Mouse (Mus musculus): Measurements from ENCODE around the gene Nppb. TPM values are rescaled to one million over a fixed set of nuclear protein-coding genes. Genes with fewer than 3 reads are reported as not detected.

Gene Nppb
- not detected for total RNA-seq (2021)
- long read RNA-seq, experiment 1, result 0 reads
- long read RNA-seq, experiment 2, result 0 reads

DNA sequence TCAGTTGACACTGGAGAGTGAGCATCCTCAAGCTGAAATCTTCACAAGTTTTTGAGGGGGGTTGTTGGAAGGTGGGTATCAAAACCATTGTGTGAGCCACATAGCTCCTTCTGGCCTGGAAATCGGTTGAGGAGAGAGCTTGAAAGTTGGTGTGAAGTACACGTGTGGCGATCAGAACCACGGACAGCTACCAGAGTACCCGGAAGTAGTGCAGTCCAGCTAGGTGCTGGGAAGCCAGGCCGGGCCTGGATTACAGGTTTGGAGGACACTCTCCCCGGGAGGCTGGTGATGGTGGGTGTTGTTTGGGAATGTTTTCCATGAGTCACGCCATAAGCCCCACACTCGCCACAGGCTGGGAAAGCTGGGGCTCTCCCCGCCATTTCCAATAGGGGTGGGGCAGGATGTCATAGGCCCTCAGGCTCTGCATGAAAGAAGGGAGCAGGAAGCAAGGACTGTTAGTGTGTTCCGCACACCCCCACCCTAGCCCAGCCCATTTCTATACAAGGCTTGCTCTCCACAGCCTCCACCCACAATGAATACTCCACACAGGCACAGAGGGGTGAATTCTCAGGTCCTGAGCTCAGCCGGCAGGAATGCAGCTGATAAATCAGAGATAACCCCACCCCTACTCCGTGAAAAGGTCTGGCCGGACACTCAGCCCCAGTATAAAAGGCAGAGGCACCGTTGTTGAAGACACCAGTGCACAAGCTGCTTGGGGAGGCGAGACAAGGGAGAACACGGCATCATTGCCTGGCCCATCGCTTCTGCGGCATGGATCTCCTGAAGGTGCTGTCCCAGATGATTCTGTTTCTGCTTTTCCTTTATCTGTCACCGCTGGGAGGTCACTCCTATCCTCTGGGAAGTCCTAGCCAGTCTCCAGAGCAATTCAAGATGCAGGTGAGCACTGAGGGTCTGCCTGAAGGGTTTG, at the start of gene Nppb:
Gene Nppb, plus strand, starts transcription at position 584 of the 928 bp plus-strand sequence.
- intact Hi-C loops (cut with DNase I; ENCODE audit: low total_unique reads), result no loop called here
- peak; percentile 21 for DNase-seq

GRCm38 (mm10) chr4:147935904-147936303, 49.7 kb upstream of the Nppb start:
- intact Hi-C loops (cut with DNase I; ENCODE audit: low total_unique reads), result no loop called here
- DNase-seq, result no peak

- intact Hi-C loops (cut with DNase I; ENCODE audit: low total_unique reads), result no loop called here
- DNase-seq, result peak; percentile 90
Measured at GRCm38 (mm10) chr4:147936331-147936954, 49.1 kb upstream of the Nppb start, which contains the start of gene Plod1. Gene Plod1, minus strand, starts transcription at chr4:147936767.

GRCm38 (mm10) chr4:147937021-147937420, 48.6 kb upstream of the Nppb start:
- intact Hi-C loops (cut with DNase I; ENCODE audit: low total_unique reads), result no loop called here
- DNase-seq, result no peak

- intact Hi-C loops (cut with DNase I; ENCODE audit: low total_unique reads), result no loop called here
- no peak for DNase-seq
Measured at GRCm38 (mm10) chr4:147937486-147937885, 48.1 kb upstream of the Nppb start.

- peak; percentile 71 for DNase-seq
- intact Hi-C loops (cut with DNase I; ENCODE audit: low total_unique reads), result no loop called here
Measured at GRCm38 (mm10) chr4:147938148-147939096, 47.2 kb upstream of the Nppb start.

DNA sequence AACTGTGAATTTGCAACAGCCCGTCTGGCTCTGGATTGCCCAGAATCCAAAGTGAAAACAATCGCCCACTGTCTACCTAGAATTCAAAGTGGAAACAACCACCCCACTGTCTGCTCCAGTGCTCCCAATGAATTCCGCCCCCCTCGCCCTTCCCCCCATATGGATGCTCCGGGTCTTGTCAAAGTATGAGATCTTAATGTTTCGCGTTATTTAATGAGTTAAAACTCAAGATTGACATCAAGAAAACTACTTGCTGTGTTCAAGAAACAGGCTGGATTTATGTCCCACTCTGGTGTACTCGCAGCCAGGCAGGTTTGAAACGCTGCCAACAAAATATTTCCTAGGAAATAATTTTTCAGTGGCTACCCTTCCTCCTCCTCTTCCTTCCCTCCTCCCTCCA, 45.5 kb upstream of the Nppb start:
- DNase-seq, result no peak
- intact Hi-C loops (cut with DNase I; ENCODE audit: low total_unique reads), result loop anchor here (2.0 kb wide), 1 partner anchor 73 kb away; no protein-coding TSS in a partner anchor

GRCm38 (mm10) chr4:147940576-147941044, 45.0 kb upstream of the Nppb start, which contains the start of gene 2510039O18Rik:
Gene 2510039O18Rik, plus strand, starts transcription at chr4:147940895.
- DNase-seq, result peak; percentile 90
- intact Hi-C loops (cut with DNase I; ENCODE audit: low total_unique reads), result loop anchor here (2.0 kb wide), 1 partner anchor 74 kb away; no protein-coding TSS in a partner anchor

DNA sequence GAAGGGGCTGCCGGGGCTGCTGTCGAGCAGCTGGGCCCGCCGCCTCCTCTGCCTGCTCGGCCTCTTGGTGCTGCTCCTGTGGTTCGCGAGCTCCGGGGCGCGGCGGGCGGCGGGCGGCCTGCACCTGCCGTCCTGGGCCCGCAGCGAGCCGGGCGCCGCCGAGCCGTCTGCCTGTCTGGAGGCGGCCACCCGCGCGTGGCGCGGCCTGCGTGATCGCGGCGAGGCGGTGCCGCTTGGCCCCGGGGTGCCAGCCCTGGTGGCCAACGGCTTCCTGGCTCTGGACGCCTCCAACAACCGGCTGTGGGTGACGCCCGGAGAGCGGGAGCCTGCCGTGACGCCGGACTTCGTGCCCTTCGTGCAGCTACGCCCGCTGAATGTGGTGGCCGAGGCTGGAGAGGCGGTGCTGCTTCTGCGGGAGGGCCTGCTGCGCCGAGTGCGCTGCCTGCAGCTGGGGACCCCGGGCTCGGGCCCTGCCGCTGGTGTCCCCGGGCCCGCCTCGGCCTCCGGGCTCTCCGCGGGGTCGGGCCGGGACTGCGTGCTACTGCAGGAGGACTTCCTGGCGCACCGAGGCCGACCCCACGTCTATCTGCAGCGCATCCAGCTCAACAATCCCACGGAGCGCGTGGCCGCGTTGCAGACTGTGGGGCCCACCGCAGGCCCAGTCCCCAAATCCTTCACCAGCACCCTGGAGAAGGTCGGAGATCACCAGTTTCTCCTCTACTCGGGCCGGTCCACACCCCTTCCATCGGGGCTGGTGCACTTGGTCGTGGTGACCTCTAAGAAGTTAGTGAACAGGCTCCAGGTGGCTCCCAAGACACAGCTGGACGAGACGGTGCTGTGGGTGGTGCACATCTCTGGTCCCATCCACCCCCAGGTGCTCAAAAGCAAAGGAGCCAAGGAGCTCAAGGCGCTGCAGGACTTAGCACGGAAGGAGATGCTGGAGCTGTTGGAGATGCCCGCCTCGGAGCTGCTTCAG, 44.3 kb upstream of the Nppb start:
- intact Hi-C loops (cut with DNase I; ENCODE audit: low total_unique reads), result loop anchor here (2.0 kb wide), 1 partner anchor 75 kb away; no protein-coding TSS in a partner anchor
- DNase-seq, result no peak

GRCm38 (mm10) chr4:147943005-147943404, 42.6 kb upstream of the Nppb start:
- no peak for DNase-seq
- intact Hi-C loops (cut with DNase I; ENCODE audit: low total_unique reads), result no loop called here

GRCm38 (mm10) chr4:147947511-147947910, 38.1 kb upstream of the Nppb start:
- DNase-seq, result no peak
- intact Hi-C loops (cut with DNase I; ENCODE audit: low total_unique reads), result no loop called here

GRCm38 (mm10) chr4:147953590-147953989, 32.0 kb upstream of the Nppb start:
- DNase-seq, result no peak
- intact Hi-C loops (cut with DNase I; ENCODE audit: low total_unique reads), result loop anchor here (10.0 kb wide), 1 partner anchor 111 kb away; no protein-coding TSS in a partner anchor

DNA sequence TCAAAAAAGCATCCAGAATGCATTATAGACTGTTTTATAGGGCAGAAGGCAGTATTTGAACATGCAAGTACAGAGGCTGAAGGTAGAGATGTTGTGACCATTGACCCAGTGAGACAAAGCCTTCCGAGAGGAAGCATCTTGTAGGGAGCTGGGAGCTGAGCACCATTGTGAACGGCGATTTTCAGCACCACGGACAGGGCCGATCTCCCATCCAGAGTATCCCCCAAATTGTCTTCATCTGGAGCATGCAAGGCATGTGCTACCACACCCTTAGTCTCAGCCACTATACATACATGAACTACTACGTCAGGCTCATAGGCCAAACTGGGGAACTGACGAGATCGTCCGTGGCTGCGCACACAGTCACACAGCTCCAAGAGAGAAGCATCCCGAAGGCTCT, 28.4 kb upstream of the Nppb start:
- DNase-seq, result no peak
- intact Hi-C loops (cut with DNase I; ENCODE audit: low total_unique reads), result loop anchor here (10.0 kb wide), 1 partner anchor 108 kb away; no protein-coding TSS in a partner anchor

- intact Hi-C loops (cut with DNase I; ENCODE audit: low total_unique reads), result loop anchor here (5.0 to 10.0 kb wide), 2 partner anchors 47 to 105 kb away; no protein-coding TSS in a partner anchor
- DNase-seq, result peak; percentile 62
Measured at GRCm38 (mm10) chr4:147959881-147960831, 25.4 kb upstream of the Nppb start.

DNA sequence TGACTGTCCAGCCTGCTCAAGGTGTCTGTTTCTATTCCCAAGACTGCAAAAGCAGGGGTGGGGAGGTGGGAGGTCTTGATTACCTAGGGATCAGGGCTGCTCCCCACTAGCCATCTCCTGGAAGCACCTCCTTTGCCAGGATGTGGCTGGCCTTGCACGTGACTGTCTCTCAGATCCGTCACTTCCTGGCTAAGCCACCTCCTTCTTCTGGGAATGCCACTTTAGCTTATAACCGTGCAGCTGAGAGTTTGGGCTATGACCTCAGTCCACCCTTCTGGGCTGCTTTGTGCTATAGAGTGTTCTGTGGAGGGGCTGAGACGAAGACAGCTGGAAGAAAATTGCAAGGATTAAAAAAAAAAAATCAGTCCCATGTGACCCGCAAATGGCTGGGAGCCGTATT, 22.8 kb upstream of the Nppb start:
- intact Hi-C loops (cut with DNase I; ENCODE audit: low total_unique reads), result loop anchor here (5.0 kb wide), 1 partner anchor 45 kb away; no protein-coding TSS in a partner anchor
- no peak for DNase-seq

GRCm38 (mm10) chr4:147963623-147964022, 22.0 kb upstream of the Nppb start:
- no peak for DNase-seq
- intact Hi-C loops (cut with DNase I; ENCODE audit: low total_unique reads), result loop anchor here (5.0 kb wide), 1 partner anchor 44 kb away; no protein-coding TSS in a partner anchor

- DNase-seq, result no peak
- intact Hi-C loops (cut with DNase I; ENCODE audit: low total_unique reads), result no loop called here
Measured at GRCm38 (mm10) chr4:147965712-147966111, 19.9 kb upstream of the Nppb start.

Data from gastrocnemius, postnatal 14 days (tissue).